Mouse (Mus musculus): ENCODE results near the gene Prpf40a. TPM values are rescaled to one million over a fixed set of nuclear protein-coding genes. Genes with fewer than 3 reads are reported as not detected.

The Prpf40a gene
- total RNA-seq (2021) = 10 to 100 TPM; 26.1 to 29.0 TPM
- long read RNA-seq, experiment 1, partial matches to known transcripts = 4 of 4 reads
- long read RNA-seq, experiment 1, other reads (novel, unspliced or antisense) = 0 of 4 reads
- long read RNA-seq, experiment 2, partial matches to known transcripts = 2 of 4 reads
- long read RNA-seq, experiment 2, other reads (novel, unspliced or antisense) = 2 of 4 reads

DNA sequence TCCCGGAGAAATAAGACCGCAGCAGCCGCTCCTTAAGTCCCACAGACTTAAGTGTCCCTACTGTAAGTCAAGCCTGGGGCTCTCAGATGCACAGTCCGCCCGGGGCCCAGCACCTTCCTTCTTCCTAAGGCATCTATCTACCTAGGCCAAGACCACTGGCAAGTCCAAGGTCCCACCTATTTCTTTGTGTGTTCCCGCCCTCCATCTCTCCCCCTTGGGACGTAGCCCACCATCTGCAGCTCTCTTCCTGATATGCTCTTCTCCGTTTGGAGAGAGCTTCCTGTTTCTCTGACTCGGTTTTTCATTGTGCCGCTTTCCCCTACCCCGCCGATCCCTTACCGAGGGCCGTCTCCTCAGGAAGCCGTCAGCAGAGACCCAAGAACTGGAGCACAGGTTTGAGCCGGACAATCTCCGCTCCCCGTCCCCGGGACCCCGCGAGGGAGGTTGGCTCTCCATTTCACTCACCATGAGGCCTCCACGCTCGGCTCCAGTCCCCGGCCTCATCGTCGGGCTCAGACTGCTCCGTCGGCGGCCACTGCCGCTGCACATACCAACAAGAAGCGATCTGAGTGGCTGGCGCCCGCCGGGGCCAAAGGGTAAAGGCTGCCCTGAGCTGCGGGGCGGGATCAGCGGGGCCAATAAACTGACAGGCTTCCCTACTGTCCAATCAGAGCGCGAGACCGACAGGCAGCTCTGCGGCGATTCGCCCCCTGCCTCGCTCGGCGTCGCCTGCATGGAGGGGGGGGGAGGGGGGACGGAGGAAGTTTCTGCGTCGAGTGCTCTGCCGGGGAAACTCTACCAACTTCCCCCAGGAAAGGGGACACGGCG lies at the start of gene Prpf40a:
Gene Prpf40a, minus strand, starts transcription at position 601 of the 828 bp plus-strand sequence.
- peak; percentile 99 to 100 for DNase-seq
- intact Hi-C loops (cut with DNase I) = no loop called here

DNA sequence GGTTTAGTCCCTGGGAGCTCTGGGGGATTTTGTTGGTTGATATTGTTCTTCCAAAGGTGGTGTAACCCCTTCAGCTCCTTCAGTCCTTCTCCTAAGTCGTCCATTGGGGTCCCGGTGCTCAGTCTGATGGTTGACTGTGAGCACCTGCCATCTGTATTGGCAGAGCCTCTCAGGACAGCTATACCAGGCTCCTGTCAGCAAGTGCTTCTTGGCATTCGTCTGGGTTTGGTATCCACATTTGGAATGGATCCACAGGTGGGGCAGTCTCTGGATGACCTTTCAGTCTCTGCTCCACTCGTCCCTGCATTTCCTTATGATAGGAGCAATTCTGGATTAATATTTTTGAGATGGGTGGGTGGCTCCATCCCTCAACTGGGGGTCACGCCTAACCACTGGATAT lies 31.2 kb upstream of the Prpf40a start:
- DNase-seq = no peak
- intact Hi-C loops (cut with DNase I) = no loop called here

DNA sequence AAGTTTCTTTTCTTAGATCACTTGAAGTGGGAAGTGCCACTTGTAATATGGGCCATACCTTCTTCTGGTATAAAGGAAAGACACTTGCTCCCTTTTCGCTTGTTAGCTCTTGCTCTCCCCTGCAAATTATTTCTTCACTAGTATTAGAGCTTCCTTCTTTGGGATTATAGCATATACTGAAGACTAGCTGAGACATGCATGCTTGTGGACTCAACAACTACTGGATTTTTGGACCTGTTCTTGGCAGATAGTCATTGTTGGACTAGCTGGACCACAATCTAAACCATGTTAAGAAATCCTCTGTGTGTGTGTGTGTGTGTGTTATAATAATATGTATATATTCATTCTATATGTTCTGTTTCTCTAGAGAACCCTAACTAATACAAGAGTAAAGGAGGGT lies 22.4 kb upstream of the Prpf40a start:
- intact Hi-C loops (cut with DNase I) = no loop called here
- DNase-seq = no peak

DNA sequence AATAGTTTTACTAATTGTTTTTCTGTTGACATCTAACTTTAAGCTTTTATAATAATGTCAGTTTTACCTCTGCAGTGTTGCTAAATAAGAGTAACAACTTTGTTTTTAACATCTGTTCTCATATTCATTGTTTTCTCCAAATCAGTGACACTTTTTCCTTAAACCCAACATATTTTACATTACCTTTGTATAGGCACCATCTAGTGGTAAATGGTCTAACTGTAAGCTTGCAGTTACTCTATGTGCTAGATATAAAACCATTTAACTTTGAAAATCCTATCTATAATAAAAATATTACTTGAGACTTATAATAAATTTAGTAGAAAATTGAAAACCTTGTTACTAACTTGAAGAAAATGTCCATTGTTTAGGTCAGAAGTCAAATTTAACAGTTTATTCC lies 15.7 kb upstream of the Prpf40a start:
- intact Hi-C loops (cut with DNase I) = no loop called here
- DNase-seq = no peak

DNA sequence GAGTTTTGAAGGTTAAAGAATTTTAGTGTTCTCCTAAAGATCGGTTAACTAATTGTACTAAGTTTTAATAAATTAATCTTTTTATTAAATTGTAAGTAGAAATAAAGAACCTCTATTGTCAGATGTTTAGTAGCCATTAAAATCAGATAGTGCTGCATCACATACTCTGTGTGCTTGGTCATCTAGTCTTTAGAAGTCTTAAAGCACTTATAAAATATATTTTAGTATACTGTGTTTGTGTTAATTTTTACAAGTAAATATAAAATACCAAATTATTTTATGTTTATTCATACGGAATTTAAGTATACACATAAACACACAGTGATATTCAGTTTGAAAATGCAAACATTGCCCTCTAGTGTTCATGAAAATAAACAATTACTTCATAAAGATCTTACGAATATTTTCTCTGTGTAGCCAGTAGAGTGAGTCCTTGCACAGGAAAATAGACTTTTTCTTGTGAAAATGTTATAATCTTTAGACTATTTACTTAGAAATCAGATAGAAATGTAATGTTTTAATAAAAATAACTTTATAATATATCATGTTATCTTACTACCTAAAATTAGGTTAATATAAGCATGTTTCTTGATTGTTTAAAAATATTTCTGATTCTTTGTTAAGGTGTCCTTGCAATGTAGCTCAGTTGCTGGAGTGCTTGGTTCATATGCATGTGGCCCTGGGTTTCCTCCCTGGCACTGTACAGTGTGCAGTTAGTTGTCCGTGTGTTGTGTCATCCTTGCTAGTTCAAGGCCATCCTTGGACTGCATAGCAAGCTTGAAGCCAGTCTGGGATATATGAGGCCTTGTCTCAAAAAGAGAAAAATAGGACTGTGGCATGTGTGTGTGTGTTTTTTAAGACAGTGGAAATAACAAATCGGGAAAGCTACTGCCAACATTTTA lies 13.5 kb upstream of the Prpf40a start:
- intact Hi-C loops (cut with DNase I) = no loop called here

DNA sequence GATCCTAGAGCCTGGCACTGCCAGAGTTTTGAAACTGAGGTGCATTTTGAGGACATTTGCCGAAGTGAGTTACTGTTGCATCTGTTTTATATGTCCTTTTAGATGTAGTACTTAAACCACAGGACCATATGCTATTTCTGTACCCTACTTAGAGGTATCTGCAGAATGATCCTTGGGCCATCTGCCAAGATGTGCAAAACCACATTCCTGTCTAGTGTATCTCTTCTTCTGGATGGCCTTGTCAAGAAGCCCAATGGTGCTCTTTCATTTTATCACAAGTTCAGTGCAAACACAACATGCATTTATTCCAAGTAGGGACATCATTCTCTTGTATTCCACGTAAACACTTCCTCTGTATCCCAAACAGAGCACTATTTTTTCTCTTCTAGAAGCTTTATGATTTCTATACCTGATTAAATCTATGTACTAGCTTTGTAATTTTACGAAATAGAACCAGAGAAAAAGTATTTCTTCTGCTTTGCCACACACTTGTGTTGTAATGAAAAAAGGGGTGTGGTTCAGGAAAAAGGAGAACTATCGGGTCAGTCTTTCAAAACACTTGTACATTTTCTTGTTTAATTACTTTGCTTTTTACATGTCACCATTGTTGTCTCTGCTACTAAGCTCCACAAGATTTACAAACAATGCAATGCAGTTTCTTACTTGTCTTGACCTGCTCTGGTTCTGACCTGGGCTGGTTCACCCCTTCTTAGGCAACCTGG lies 9.2 kb upstream of the Prpf40a start:
- no peak for DNase-seq
- intact Hi-C loops (cut with DNase I) = no loop called here

More for the DNA sequence above, 13.5 kb upstream of the Prpf40a start:
- DNase-seq = no peak

DNA sequence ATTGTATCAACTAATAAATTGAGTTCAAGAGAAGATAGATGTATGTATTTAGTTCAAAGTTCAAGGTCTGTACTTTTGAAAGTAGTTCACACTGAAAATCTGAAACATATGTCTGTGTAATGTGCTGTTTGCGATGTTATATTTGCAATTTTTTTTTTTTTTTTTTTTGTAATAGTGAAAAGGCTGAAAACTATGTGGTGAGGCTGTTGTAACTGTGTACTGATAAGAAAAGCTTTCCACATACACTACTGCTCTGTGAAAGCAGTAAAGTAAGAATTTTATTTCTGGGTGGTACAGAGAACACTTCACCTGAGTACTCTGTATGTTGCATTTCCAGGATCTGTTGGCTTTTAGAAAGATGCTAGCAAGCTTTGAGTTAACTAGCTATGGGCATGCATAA lies 8.1 kb upstream of the Prpf40a start:
- intact Hi-C loops (cut with DNase I) = no loop called here
- no peak for DNase-seq

DNA sequence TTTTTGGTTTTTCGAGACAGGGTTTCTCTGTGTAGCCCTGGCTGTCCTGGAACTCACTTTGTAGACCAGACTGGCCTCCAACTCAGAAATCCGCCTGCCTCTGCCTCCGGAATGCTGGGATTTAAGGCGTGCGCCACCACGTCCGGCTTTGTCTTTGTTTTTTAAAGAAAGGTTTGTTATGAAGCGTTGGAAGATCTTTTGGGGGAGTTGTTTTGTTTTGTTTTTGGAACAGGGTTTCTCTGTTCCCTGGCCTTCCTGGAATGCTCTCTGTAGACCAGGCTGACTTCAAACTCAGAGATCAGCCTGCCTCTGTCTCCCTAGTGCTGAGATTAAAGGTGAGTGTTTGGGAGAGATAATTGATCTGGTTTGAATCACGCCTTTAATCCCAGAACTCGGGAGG lies 5.3 kb upstream of the Prpf40a start:
- intact Hi-C loops (cut with DNase I) = no loop called here
- no peak for DNase-seq

DNA sequence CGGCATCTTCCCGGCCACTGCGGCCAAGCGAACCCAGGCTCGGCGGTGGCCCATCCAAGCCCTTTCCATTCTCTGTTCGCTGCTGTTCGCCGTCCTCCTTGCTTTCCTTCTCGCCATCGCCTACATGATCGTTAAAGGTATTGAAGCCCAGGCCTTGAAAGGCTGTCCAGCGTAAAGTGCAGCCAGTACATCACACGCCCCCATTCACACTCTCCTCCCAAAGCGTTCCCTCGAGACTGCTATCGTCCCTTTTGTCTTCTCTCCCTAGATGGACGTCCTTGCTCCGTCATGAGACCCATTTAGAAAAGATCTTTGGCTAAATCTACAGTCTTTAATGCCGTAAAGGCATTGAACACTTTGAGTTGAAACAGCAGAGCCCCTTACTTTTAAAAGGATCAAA lies 1.3 kb upstream of the Prpf40a start:
- no peak for DNase-seq
- intact Hi-C loops (cut with DNase I) = no loop called here

DNA sequence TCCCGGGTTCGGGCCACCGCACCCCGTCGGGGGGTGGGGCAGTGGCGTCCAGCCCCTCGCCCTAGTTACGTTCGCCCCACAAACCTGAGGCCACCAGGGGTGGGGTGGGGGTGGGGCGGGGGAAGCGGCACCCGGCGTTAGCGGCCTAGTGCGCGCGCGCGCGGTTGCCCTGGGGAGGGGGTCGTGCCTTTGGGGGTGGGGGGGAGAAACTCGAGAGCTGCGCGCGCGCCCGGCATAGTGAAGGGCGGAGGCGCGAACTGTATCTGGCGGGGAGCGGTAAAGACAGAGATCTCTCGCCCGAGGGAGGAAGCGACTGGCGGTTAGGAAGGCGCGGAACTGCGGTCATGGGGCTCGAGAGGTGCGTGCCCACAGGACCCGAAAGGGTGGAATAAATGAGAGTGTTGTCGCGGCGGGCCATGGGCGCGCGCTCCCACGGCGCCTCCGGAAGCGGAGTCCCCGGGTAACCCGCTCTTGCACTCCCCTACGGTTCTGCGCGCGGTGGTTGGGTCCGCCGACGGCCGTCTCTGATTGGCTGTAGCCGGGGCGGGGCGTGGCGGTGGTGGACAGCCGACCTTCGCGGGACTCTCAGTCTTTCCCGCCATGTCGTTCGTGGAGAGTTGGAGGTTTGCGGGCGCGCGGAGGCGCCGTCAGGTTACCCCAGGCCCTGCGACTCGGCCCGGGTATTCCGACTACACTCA lies 588 bp upstream of the Prpf40a start, which contains the start of gene Arl6ip6:
Gene Arl6ip6, plus strand, starts transcription at position 204 of the 698 bp plus-strand sequence.
- intact Hi-C loops (cut with DNase I) = no loop called here
- DNase-seq = peak; percentile 97

DNA sequence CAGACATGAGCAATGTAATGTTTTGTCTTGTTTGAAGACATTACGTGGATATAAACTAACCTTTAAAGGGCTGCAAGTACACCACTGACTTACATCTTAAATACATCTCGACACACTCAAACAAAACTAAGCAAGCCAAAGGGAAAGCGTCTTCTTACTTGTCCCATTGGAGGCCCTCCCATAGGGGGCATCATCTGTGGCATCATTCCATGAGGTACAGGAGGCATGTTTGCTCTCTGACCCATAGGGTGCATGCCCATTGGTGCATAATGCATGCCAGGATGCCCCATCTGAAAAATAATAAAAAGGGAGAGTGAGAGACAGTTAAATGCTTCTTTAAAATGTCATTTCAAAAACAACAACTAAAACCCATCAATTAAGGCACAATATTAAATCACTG lies 1.3 kb downstream of the Prpf40a start:
- intact Hi-C loops (cut with DNase I) = no loop called here
- DNase-seq = no peak

DNA sequence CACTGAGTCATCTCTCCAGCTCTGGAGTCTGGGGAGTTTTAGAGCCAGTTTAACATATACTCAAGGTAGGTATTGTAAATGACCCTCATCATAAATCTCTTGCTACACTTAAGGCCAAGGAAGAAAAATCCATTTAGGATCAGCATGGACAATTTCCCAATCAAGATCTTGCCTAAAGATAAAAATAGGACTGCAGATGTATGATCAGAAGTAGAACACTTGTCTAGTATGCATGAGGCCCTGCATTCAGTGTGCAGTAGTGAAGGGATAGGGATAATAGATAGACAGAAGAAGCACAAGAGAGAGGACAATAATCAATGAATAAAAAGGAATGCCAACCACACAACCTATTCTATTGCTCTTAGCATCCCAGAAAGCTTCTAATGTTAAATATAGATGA lies 11.2 kb downstream of the Prpf40a start:
- no peak for DNase-seq

DNA sequence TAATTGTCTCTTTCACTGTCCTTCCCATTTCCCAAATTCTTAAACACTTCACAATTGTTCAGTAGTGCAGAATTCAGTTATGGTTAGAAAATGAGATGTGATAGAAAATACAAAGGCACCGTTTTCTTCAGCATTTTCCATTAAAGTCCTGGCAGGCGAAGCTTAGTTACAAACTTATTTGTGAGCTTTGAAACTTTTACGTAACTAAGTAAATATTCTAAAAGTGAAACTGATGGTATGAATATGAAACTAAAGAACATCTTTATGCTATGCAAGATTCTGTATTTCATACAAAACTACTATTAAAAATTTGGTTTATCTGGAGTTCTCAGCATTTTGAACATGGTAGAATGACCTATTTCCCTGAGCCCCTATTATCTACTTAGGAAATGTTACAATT lies 12.1 kb downstream of the Prpf40a start:
- intact Hi-C loops (cut with DNase I) = no loop called here
- no peak for DNase-seq

More for the DNA sequence above, 11.2 kb downstream of the Prpf40a start:
- intact Hi-C loops (cut with DNase I) = no loop called here

DNA sequence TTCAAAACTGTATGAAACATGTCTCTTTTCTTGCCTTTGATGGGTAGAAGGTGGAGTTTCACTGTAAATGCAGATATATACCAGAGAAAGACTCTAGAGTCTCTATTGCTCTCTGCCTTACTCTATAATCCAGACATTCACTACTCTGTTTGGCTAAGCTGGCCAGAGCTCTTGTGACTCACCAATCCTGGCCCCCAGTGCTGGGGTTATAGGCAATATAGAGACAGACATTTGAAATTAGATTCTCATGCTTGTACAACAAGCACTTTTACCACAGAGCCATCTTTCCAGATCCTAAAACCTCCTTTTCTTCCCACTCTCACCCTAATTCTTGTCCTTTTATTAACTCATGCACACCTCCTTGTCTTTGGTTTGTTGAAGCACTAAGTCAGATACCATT lies 17.1 kb downstream of the Prpf40a start:
- DNase-seq = no peak
- intact Hi-C loops (cut with DNase I) = no loop called here

DNA sequence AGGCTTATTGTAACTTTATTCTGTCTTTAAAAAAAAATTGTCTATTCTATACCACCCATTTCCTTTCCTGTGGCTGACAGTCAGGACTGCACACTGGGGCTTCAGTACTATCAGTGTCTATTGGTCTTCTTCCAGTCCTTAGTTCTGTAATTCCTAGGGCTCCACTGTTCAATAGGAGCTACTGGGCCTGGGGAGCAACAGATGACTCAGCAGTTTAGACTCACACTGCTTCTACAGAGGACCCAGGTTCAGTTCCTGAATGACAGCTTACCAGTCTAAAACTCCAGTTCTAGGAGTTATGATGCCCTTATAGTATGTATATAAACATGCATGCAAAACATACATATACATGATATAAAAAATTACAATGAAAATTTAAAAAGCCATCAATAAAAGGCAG lies 44.2 kb downstream of the Prpf40a start:
- intact Hi-C loops (cut with DNase I) = no loop called here
- DNase-seq = no peak

DNA sequence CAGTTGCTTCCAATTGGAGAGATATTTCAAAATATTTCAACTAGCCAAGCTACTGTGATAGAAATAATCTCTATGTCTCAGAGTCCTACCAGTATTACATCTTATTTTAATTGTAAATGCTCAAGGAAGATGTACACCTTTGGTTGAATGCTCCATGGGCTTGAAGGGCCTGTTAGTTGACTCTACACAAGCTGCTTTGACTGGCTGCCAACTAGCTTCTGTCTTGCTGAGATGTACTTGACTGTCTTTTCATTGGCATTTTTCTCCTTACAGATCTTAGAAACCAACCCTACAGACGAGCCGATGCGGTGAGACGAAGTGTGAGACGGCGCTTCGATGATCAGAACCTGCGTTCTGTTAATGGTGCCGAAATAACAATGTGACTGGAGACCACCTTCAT lies 59.5 kb downstream of the Prpf40a start:
- intact Hi-C loops (cut with DNase I) = no loop called here
- DNase-seq = no peak

DNA sequence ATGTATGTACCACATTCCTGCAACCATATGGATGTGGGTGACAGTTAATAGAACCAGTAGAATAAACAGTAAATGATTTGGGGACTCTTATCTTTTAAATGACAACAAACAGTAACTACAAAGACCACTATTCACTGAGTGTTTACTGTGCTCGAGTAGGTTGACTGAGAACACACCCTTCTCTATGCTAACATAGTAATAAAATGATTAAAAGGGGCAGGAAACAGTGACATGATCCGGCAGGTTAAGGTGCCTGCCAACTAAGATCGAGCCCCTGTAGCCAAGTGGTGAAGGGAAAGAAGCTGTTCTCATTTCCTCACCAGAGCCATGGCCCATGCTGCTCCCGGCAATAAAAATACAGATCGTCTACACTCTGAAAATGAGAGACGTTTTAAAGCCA lies 62.0 kb downstream of the Prpf40a start:
- intact Hi-C loops (cut with DNase I) = no loop called here

DNA sequence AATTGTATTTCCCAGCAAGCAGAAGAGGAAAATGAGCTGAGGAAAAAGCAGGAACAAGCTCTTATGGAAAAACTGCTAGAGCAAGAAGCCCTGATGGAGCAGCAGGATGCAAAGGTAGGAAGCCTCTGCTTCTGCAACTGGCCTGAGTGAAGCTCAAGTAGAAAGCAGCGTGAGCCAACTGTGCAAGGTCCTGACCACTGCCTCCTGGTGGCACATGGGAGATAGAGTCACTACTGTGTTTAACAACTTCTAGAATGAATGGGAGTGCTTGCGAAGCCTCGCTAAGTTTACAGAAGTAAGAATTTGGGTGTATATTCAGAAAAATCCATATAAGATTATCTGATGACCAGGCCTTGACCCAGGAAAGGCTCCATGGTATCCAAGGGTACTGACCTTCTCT lies 65.1 kb downstream of the Prpf40a start:
- intact Hi-C loops (cut with DNase I) = no loop called here
- DNase-seq = no peak

More for the DNA sequence above, 62.0 kb downstream of the Prpf40a start:
- no peak for DNase-seq

DNA sequence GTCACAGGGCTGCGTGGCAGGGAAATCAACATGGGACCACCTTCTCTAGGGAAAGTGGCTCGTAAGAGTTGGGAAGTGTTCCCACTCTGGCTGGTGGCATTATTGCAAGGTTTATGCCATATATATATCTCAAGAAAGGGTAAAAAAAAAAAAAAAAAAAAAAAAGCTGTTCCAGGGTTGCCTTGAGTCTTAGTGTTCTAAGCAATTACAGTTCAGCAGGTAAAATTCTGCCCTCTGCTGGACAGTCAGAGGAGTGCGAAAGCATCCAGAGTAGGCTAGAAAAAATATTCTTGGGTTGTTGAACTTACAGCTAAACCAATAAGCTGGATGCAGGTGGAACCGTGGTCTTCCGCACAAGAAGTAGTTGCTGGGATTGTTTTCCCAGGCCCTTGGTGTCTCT lies 69.3 kb downstream of the Prpf40a start:
- DNase-seq = no peak
- intact Hi-C loops (cut with DNase I) = loop anchor here (2.0 kb wide), 1 partner anchor 365 kb away; no protein-coding TSS in a partner anchor

DNA sequence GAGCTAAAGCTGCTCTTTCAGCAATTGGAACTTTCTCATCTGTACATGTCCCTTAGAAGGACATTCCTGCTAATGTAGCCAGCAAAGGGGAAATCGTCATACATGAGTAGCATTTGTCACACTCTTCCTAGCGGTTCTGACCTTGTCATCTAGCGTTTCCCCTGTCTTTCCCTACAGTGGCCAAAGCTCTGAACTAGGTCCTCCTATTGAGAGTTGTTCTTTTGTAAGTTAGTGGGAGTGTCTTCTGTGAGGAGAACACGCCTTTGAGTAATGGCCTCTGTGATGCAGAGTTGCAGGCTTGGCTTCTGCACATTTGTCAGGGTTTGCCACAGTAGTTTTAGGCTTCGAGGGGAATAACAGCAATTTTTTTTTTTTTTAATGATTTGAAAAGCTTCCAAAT lies 82.5 kb downstream of the Prpf40a start:
- intact Hi-C loops (cut with DNase I) = no loop called here
- no peak for DNase-seq
